Mouse (Mus musculus): ENCODE results near the gene Atg2a. TPM values are rescaled to one million over a fixed set of nuclear protein-coding genes. Genes with fewer than 3 reads are reported as not detected.

Gene Atg2a
- polyA plus RNA-seq, 1 experiment from 2014 or later, result 10.3 TPM

DNA sequence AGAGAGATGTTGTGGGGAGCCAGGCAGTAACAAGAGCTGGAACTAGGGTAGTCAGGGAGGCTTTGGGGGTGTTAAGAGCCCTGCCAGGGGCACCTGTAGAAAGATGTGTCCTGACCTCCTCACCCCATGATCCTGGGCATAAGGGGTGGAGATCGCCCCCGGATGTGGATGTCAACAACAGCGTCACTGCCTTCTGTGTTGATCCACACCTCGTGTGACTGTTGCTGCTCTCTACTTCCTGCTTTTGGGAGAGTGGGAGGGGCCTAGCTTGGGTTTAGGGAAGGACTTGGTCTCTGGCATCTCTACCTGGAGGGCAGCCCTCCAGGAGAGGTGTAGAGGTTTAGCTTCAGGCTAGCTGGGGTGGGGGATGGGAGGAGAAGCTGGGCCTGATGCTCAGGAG lies 813 bp downstream of the Atg2a start:
- H3K9ac ChIP-seq (ENCODE audit: low read length), result peak overlapping the region; percentile 97
- ATAC-seq (ENCODE audit: low read depth), result 0 out of 2 replicates have a peak, but pooled peaks have one; percentile 5
- H3K4me2 ChIP-seq (ENCODE audit: low read depth, low read length), result peak overlapping the region; percentile 94
- no peaks in the 10 kb centered on the region for H3K9me3 ChIP-seq (ENCODE audit: control insufficient read depth, low read length)
- H3K27me3 ChIP-seq (ENCODE audit: control insufficient read depth, insufficient read depth, low read depth, low read length), result no peaks in the 10 kb centered on the region
- H3K36me3 ChIP-seq (ENCODE audit: control insufficient read depth, insufficient read depth, low read length), result peaks cover 13% of the 10 kb centered on the region; the same call in 1 of the 2 replicates
- H3K27ac ChIP-seq (ENCODE audit: low read length), result peak overlapping the region; percentile 82
- H3K4me1 ChIP-seq (replicated peaks; ENCODE audit: control insufficient read depth, insufficient read depth, low read length), result peaks cover 8% of the 10 kb centered on the region
- peak overlapping the region; percentile 95 for H3K4me3 ChIP-seq (ENCODE audit: low read length)
- 0% methylated on average over 4 of the region's 4 CpGs for WGBS

DNA sequence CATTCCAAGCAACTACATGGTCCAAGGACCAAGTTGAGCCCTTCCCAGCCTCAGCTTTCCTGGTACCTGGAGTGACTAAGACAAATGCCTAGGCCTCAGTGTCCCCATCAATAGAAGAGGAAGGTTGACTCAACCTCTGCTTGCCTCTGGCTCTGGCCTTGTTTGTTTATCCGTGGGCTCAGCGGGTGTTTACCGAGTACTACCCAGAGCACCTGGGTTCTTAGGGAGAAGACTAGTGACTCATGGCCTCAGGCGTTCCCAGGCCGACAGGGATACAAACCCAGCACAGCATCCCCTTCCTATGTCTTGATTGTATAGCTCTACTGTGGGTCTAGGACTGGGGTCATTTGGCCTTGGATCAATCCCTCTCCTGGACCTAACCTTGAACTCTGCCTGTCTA lies 1.8 kb downstream of the Atg2a start:
- H3K9me3 ChIP-seq (ENCODE audit: control insufficient read depth, low read length), result no peaks in the 10 kb centered on the region
- H3K36me3 ChIP-seq (ENCODE audit: control insufficient read depth, insufficient read depth, low read length), result peaks cover 22% of the 10 kb centered on the region
- peaks cover 8% of the 10 kb centered on the region for H3K4me1 ChIP-seq (replicated peaks; ENCODE audit: control insufficient read depth, insufficient read depth, low read length)
- no peak overlapping the region for H3K27ac ChIP-seq (ENCODE audit: low read length)
- 68% methylated on average over 5 of the region's 5 CpGs for WGBS
- no peak for ATAC-seq (ENCODE audit: low read depth)
- H3K27me3 ChIP-seq (ENCODE audit: control insufficient read depth, insufficient read depth, low read depth, low read length), result no peaks in the 10 kb centered on the region
- H3K4me3 ChIP-seq (ENCODE audit: low read length), result no peak overlapping the region
- no peak overlapping the region for H3K9ac ChIP-seq (ENCODE audit: low read length)
- H3K4me2 ChIP-seq (ENCODE audit: low read depth, low read length), result no peak overlapping the region

DNA sequence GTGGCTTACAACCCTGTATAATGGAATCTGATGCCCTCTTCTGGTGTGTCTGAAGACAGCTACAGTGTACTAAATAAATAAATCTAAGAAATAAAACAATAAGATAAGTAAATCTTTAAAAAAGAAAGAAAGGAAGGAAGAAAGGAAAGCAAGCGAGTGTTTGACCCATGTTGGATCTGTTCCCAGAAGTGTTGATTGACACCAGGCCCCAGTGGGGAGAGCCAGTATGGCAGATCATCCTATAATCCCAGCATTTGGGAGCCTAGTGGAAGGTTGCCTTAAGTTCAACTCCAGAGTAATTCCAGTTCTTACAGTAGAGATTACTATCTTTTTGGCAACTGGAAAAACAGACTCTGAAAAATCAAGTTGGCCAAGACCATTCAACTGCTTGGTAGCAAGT lies 4.3 kb downstream of the Atg2a start:
- no peak overlapping the region for H3K4me3 ChIP-seq (ENCODE audit: low read length)
- H3K9me3 ChIP-seq (ENCODE audit: control insufficient read depth, low read length), result no peaks in the 10 kb centered on the region
- peaks cover 24% of the 10 kb centered on the region for H3K36me3 ChIP-seq (ENCODE audit: control insufficient read depth, insufficient read depth, low read length)
- no peaks in the 10 kb centered on the region for H3K27me3 ChIP-seq (ENCODE audit: control insufficient read depth, insufficient read depth, low read depth, low read length)
- H3K27ac ChIP-seq (ENCODE audit: low read length), result no peak overlapping the region
- WGBS, result 45% methylated on average over 1 of the region's 1 CpGs
- no peak overlapping the region for H3K4me2 ChIP-seq (ENCODE audit: low read depth, low read length)
- H3K9ac ChIP-seq (ENCODE audit: low read length), result no peak overlapping the region
- H3K4me1 ChIP-seq (replicated peaks; ENCODE audit: control insufficient read depth, insufficient read depth, low read length), result peaks cover 8% of the 10 kb centered on the region
- ATAC-seq (ENCODE audit: low read depth), result no peak

DNA sequence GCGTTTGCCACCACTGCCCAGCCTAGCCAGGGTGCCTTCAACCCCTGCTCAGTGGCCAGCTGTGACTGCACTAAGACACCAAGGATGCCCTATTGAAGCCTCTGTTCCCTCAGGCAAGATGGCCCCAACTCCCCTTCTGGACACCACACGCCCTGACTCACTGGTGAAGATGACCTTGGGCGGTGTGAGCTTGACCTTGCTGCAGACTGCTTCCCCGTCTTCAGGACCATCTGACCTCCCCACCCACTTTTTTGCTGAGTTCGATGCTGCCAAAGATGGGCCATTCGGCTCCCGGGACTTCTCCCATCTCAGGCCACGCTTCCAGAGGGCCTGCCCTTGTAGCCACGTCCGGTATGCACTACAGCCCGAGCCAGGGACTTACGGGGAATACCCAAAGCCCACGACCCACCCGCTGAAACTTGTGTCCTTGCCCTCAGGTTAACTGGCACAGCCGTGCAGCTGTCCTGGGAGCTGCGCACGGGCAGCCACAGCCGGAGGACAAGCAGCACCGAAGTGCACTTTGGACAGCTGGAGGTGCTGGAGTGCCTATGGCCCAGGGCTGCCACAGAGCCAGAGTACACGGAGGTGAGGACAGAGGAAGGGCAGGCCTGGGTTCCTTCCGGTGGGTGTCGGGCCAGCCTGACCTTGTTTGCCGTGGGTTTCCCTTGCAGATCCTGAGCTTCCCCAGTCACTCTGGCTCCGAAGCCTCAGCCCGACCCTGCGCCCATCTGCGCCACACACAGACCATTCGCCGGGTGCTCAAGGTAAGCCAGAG lies 6.2 kb downstream of the Atg2a start:
- H3K36me3 ChIP-seq (ENCODE audit: control insufficient read depth, insufficient read depth, low read length), result peaks cover 32% of the 10 kb centered on the region
- no peak overlapping the region for H3K4me3 ChIP-seq (ENCODE audit: low read length)
- H3K4me1 ChIP-seq (replicated peaks; ENCODE audit: control insufficient read depth, insufficient read depth, low read length), result peaks cover 2% of the 10 kb centered on the region
- whole genome bisulfite sequencing, result 89% methylated on average over 29 of the region's 29 CpGs
- ATAC-seq (ENCODE audit: low read depth), result no peak
- H3K9me3 ChIP-seq (ENCODE audit: control insufficient read depth, low read length), result no peaks in the 10 kb centered on the region
- H3K27me3 ChIP-seq (ENCODE audit: control insufficient read depth, insufficient read depth, low read depth, low read length), result no peaks in the 10 kb centered on the region
- H3K4me2 ChIP-seq (ENCODE audit: low read depth, low read length), result no peak overlapping the region
- no peak overlapping the region for H3K27ac ChIP-seq (ENCODE audit: low read length)
- no peak overlapping the region for H3K9ac ChIP-seq (ENCODE audit: low read length)

DNA sequence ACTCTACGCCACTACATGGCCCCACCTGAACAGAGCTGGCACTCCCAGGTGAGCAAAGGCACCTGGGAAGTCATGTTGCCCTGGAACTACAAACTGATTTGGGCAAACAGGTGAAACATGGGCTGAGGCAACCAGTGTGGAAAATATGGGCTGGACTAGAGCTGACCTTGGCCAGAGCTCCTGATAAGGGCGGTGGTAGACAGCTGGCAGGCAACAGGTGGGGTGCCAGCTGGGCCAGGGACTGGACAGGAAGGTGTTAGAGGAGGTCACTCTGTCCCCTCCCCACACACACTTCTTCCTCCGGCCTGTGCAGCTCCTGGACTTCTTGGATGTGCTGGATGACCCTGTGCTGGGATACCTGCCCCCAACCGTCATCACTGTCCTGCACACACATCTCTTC lies 11.6 kb downstream of the Atg2a start:
- 84% methylated on average over 4 of the region's 4 CpGs for WGBS
- Histone ChIP-seq H3K36me3 (ENCODE audit: control insufficient read depth, insufficient read depth, low read length) (peaks cover 46% of the 10 kb centered on the region), H3K4me2 (ENCODE audit: low read depth, low read length) (no peak overlapping the region), H3K27me3 (ENCODE audit: control insufficient read depth, insufficient read depth, low read depth, low read length) (no peaks in the 10 kb centered on the region), H3K4me1 (replicated peaks; ENCODE audit: control insufficient read depth, insufficient read depth, low read length) (no peaks in the 10 kb centered on the region), H3K9ac (ENCODE audit: low read length) (no peak overlapping the region), H3K9me3 (ENCODE audit: control insufficient read depth, low read length) (no peaks in the 10 kb centered on the region), H3K4me3 (ENCODE audit: low read length) (no peak overlapping the region), H3K27ac (ENCODE audit: low read length) (no peak overlapping the region)
- no peak for ATAC-seq (ENCODE audit: low read depth)

DNA sequence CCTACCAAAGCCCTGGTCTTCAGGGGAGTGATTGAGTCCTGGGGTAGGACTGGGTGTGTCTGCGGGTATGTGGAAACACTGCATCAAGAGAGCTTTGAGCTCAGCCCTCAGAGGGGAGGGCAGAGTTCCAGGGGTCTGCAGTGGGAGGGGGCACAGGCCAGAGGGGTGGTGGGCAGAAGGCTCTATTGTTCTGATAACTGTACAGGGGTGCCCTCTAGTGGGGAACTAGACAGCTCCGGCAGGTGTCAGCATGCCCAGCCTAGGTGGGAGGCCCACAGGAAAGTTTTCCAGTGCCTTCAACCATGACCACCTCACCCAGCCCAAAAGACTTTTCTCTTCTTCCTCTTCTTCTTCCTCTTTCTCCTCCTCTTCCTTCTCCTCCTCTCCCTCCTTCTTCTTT lies 19.0 kb downstream of the Atg2a start:
- Histone ChIP-seq H3K4me1 (replicated peaks; ENCODE audit: control insufficient read depth, insufficient read depth, low read length) (no peaks in the 10 kb centered on the region), H3K36me3 (ENCODE audit: control insufficient read depth, insufficient read depth, low read length) (peaks cover 41% of the 10 kb centered on the region), H3K9me3 (ENCODE audit: control insufficient read depth, low read length) (no peaks in the 10 kb centered on the region; the same call in 1 of the 2 replicates), H3K4me3 (ENCODE audit: low read length) (no peak overlapping the region), H3K27ac (ENCODE audit: low read length) (no peak overlapping the region), H3K9ac (ENCODE audit: low read length) (no peak overlapping the region), H3K4me2 (ENCODE audit: low read depth, low read length) (no peak overlapping the region), H3K27me3 (ENCODE audit: control insufficient read depth, insufficient read depth, low read depth, low read length) (no peaks in the 10 kb centered on the region)
- 0 out of 2 replicates have a peak, but pooled peaks have one; percentile 8 for ATAC-seq (ENCODE audit: low read depth)
- WGBS, result 68% methylated on average over 2 of the region's 2 CpGs

GRCm38 (mm10) chr19:6260946-6261345 lies 19.5 kb downstream of the Atg2a start:
- H3K36me3 ChIP-seq (ENCODE audit: control insufficient read depth, insufficient read depth, low read length), result peaks cover 37% of the 10 kb centered on the region
- no peak overlapping the region for H3K9ac ChIP-seq (ENCODE audit: low read length)
- no peaks in the 10 kb centered on the region for H3K4me1 ChIP-seq (replicated peaks; ENCODE audit: control insufficient read depth, insufficient read depth, low read length)
- H3K4me2 ChIP-seq (ENCODE audit: low read depth, low read length), result no peak overlapping the region
- no peaks in the 10 kb centered on the region; the same call in 1 of the 2 replicates for H3K9me3 ChIP-seq (ENCODE audit: control insufficient read depth, low read length)
- 81% methylated on average over 4 of the region's 4 CpGs for WGBS
- no peaks in the 10 kb centered on the region for H3K27me3 ChIP-seq (ENCODE audit: control insufficient read depth, insufficient read depth, low read depth, low read length)
- no peak overlapping the region for H3K4me3 ChIP-seq (ENCODE audit: low read length)
- no peak overlapping the region for H3K27ac ChIP-seq (ENCODE audit: low read length)
- ATAC-seq (ENCODE audit: low read depth), result no peak

DNA sequence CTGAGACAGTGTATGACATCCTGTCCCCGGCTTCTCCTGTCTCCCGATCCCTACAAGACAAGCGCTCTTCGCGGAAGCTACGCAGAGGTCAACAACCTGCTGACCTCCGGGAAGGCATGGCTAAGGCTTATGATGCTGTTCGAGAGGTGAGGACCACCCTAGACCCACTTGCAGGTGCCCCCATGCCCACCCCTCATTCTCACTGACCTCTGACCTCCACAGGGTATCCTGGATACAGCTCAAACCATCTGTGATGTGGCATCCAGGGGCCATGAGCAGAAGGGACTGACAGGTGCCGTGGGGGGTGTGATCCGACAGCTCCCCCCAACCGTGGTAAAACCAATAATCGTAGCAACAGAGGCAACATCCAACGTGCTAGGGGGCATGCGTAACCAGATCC lies 19.9 kb downstream of the Atg2a start:
- Histone ChIP-seq H3K9ac (ENCODE audit: low read length) (no peak overlapping the region), H3K4me1 (replicated peaks; ENCODE audit: control insufficient read depth, insufficient read depth, low read length) (no peaks in the 10 kb centered on the region), H3K27me3 (ENCODE audit: control insufficient read depth, insufficient read depth, low read depth, low read length) (no peaks in the 10 kb centered on the region), H3K36me3 (ENCODE audit: control insufficient read depth, insufficient read depth, low read length) (peaks cover 34% of the 10 kb centered on the region), H3K4me2 (ENCODE audit: low read depth, low read length) (no peak overlapping the region), H3K4me3 (ENCODE audit: low read length) (no peak overlapping the region), H3K9me3 (ENCODE audit: control insufficient read depth, low read length) (no peaks in the 10 kb centered on the region; the same call in 1 of the 2 replicates), H3K27ac (ENCODE audit: low read length) (no peak overlapping the region)
- ATAC-seq (ENCODE audit: low read depth), result no peak
- WGBS, result 91% methylated on average over 14 of the region's 14 CpGs

DNA sequence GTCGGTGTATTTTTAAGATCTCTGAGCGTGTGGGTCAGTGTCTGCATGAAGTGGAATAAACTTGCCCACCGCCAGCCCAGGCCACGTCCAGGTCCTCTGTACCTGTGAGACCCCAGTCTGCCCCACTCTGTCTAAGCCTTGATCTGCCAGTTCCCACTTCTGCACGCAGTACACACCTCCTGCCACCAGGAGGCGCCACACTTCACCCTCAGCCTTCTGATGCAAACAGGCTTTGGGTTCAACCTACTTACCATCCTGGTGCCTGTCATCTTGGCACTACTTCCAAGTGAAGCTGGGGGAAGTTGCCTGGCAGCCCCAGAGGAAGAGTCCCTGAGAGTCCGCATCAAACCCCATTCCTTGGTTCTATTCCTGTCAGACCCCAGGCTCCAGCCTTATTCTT lies 20.8 kb downstream of the Atg2a start:
- 61% methylated on average over 7 of the region's 7 CpGs for WGBS
- Histone ChIP-seq H3K9me3 (ENCODE audit: control insufficient read depth, low read length) (no peaks in the 10 kb centered on the region; the same call in 1 of the 2 replicates), H3K4me3 (ENCODE audit: low read length) (no peak overlapping the region), H3K4me2 (ENCODE audit: low read depth, low read length) (no peak overlapping the region), H3K9ac (ENCODE audit: low read length) (no peak overlapping the region), H3K36me3 (ENCODE audit: control insufficient read depth, insufficient read depth, low read length) (peaks cover 25% of the 10 kb centered on the region), H3K27ac (ENCODE audit: low read length) (no peak overlapping the region), H3K4me1 (replicated peaks; ENCODE audit: control insufficient read depth, insufficient read depth, low read length) (no peaks in the 10 kb centered on the region), H3K27me3 (ENCODE audit: control insufficient read depth, insufficient read depth, low read depth, low read length) (no peaks in the 10 kb centered on the region)
- no peak for ATAC-seq (ENCODE audit: low read depth)

All from lung, embryonic 16.5 days (tissue).